ENCODE assay signal across 8 mouse cellular contexts in the genomic region with DNA sequence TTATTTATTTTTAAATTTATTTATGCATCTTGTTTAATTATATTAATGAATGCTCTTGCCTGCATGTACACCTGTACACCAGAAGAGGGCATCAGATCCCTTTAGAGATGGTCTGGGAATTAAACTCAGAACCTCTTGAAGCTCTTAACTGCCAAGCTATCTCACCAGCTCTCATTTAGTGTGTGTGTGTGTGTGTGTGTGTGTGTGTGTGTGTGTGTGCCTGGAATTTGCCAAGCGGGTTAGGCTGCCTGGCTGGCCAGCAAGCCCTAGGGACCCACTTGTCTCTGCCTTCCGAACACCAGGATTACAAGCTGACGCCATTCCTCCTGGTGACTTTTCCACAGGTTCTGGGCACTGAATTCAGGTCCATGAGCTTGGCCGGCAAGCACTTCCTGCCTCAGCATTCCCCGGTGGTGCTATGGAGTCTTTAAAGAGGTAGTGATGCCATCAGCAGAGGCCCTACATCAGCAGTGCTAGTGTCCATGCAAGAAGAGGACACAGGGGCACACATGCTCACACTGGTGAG. TPM values are rescaled to one million over a fixed set of nuclear protein-coding genes. Genes with fewer than 3 reads are reported as not detected.
DNase-seq lines count a peak whose midpoint lies in the region; ATAC-seq and TF ChIP-seq lines count a peak whose summit lies in the region.

No protein-coding gene starts in this region.

- H3K27ac ChIP-seq in heart, postnatal 0 days (ENCODE audit: low read depth): 0 out of 2 replicates have a peak overlapping the region, but pooled peaks have one; percentile 23
- no peak overlapping the region for H3K27ac ChIP-seq in limb, embryonic 15.5 days
- 0 out of 2 replicates have a peak overlapping the region, but pooled peaks have one; percentile 6 for H3K27ac ChIP-seq in midbrain, postnatal 0 days (ENCODE audit: low read depth, low read length)
- no peak overlapping the region for H3K27ac ChIP-seq in thymus, adult 2 months (ENCODE audit: control insufficient read depth, insufficient read depth, low read length)

- H3K4me1 ChIP-seq in heart, postnatal 0 days (ENCODE audit: control insufficient read depth, insufficient read depth): no peaks in the 10 kb centered on the region
- peaks cover 7% of the 10 kb centered on the region for H3K4me1 ChIP-seq in limb, embryonic 15.5 days
- no peaks in the 10 kb centered on the region; the same call in 1 of the 2 replicates for H3K4me1 ChIP-seq in midbrain, postnatal 0 days (ENCODE audit: insufficient read depth, low read length)
- H3K4me1 ChIP-seq in thymus, adult 2 months (replicated peaks; ENCODE audit: control insufficient read depth, insufficient read depth, low read length): peaks cover 6% of the 10 kb centered on the region

- ATAC-seq in heart, postnatal 0 days (ENCODE audit: insufficient read depth, low read depth): peak; percentile 68
- ATAC-seq in limb, embryonic 15.5 days (ENCODE audit: insufficient number of reproducible peaks, low FRiP score, low TSS enrichment, low read depth): no peak
- ATAC-seq in midbrain, postnatal 0 days (ENCODE audit: low FRiP score): peak; percentile 54; the same call in 1 of the 2 replicates

- H3K4me3 ChIP-seq in heart, postnatal 0 days (ENCODE audit: low read depth, low read length): peak overlapping the region; percentile 46
- H3K4me3 ChIP-seq in limb, embryonic 15.5 days: peak overlapping the region; percentile 35
- H3K4me3 ChIP-seq in midbrain, postnatal 0 days (ENCODE audit: low read depth, low read length): peak overlapping the region; percentile 33
- H3K4me3 ChIP-seq in thymus, adult 2 months (ENCODE audit: control insufficient read depth, insufficient read depth, low read length): no peak overlapping the region

- H3K27me3 ChIP-seq in heart, postnatal 0 days (ENCODE audit: control insufficient read depth, insufficient read depth, low read length): no peaks in the 10 kb centered on the region
- H3K27me3 ChIP-seq in limb, embryonic 15.5 days: no peaks in the 10 kb centered on the region
- no peaks in the 10 kb centered on the region for H3K27me3 ChIP-seq in midbrain, postnatal 0 days (ENCODE audit: insufficient read depth, low read length)
- H3K27me3 ChIP-seq in thymus, adult 2 months (ENCODE audit: control insufficient read depth, insufficient read depth, low read length): no peaks in the 10 kb centered on the region; the same call in 1 of the 2 replicates

- H3K4me2 ChIP-seq in heart, postnatal 0 days (ENCODE audit: low read depth, low read length): peak overlapping the region; percentile 71
- peak overlapping the region; percentile 48 for H3K4me2 ChIP-seq in limb, embryonic 15.5 days
- H3K4me2 ChIP-seq in midbrain, postnatal 0 days (ENCODE audit: low read depth, low read length, poor library complexity, severe bottlenecking): peak overlapping the region; percentile 52

- DNase-seq in kidney, adult 18-20 months: peak; percentile 9
- DNase-seq in kidney, postnatal 10 days: no peak
- peak; percentile 45 for DNase-seq in embryo, embryonic 10 days (ENCODE audit: low spot score)
- DNase-seq in heart, postnatal 0 days (ENCODE audit: low spot score): peak; percentile 53
- DNase-seq in midbrain, postnatal 0 days (ENCODE audit: low spot score): peak; percentile 61
- no peak for DNase-seq in frontal cortex, postnatal 10 days (ENCODE audit: low spot score in 2 of 2)
- DNase-seq in thymus, adult 2 months: no peak

- no peak for TF ChIP-seq POLR2A in thymus, adult 2 months (IDR thresholded peaks at IDR 0.05; ENCODE audit: control insufficient read depth, extremely low read depth, insufficient read depth, low read length, poor library complexity)

- no peaks in the 10 kb centered on the region for H3K9me3 ChIP-seq in heart, postnatal 0 days (replicated peaks; ENCODE audit: control insufficient read depth, low read length)
- no peaks in the 10 kb centered on the region for H3K9me3 ChIP-seq in limb, embryonic 15.5 days
- no peaks in the 10 kb centered on the region for H3K9me3 ChIP-seq in midbrain, postnatal 0 days (ENCODE audit: low read length)

- peak; percentile 69 for TF ChIP-seq CTCF in heart, postnatal 0 days (IDR thresholded peaks at IDR 0.05; ENCODE audit: low read depth)
- TF ChIP-seq CTCF in midbrain, postnatal 0 days (IDR thresholded peaks at IDR 0.05): peak; percentile 77
- no peak for TF ChIP-seq CTCF in thymus, adult 2 months (IDR thresholded peaks at IDR 0.05; ENCODE audit: borderline replicate concordance, control insufficient read depth, extremely low read depth, insufficient read depth, low read length, poor library complexity)

- H3K9ac ChIP-seq in heart, postnatal 0 days (replicated peaks; ENCODE audit: low read depth, low read length): no peak overlapping the region
- no peak overlapping the region for H3K9ac ChIP-seq in limb, embryonic 15.5 days
- H3K9ac ChIP-seq in midbrain, postnatal 0 days (replicated peaks; ENCODE audit: low read length, poor library complexity, severe bottlenecking): 0 out of 2 replicates have a peak overlapping the region, but pooled peaks have one; percentile 9

- no peaks in the 10 kb centered on the region for H3K36me3 ChIP-seq in heart, postnatal 0 days (replicated peaks; ENCODE audit: control insufficient read depth, insufficient read depth, low read length)
- H3K36me3 ChIP-seq in limb, embryonic 15.5 days: no peaks in the 10 kb centered on the region
- H3K36me3 ChIP-seq in midbrain, postnatal 0 days (ENCODE audit: insufficient read depth, low read length): no peaks in the 10 kb centered on the region
- H3K36me3 ChIP-seq in thymus, adult 2 months (ENCODE audit: control insufficient read depth, insufficient read depth, low read length): no peaks in the 10 kb centered on the region

- 28% methylated on average over 5 of the region's 5 CpGs for WGBS in heart, postnatal 0 days
- 29% methylated on average over 5 of the region's 5 CpGs for WGBS in limb, embryonic 15.5 days
- WGBS in midbrain, postnatal 0 days: 40% methylated on average over 5 of the region's 5 CpGs
- WGBS in thymus, adult 2 months: 54% methylated on average over 5 of the region's 5 CpGs

- no peak for TF ChIP-seq EP300 in heart, postnatal 0 days (IDR thresholded peaks at IDR 0.05; ENCODE audit: low read depth)

RNA-seq across cellular contexts. Expression of a gene that starts 8.4 kb away (rescaled TPM):
- 17.4 and 23.2 TPM in 2 replicates for total RNA-seq in heart, postnatal 0 days (2014; rRNA removed; ENCODE audit: low replicate concordance)
- 33.3 and 36.3 TPM in 2 replicates for polyA plus RNA-seq in heart, postnatal 0 days (2015; fragmentation: Nextera tagmentation; extraction: Ambion mirVana)
- 29.3 and 33.0 TPM in 2 replicates for polyA plus RNA-seq in limb, embryonic 15.5 days (2015; fragmentation: Nextera tagmentation; extraction: Ambion mirVana)
- 18.4 and 23.3 TPM in 2 replicates for total RNA-seq in midbrain, postnatal 0 days (2014; rRNA removed)
- 54.3 and 54.6 TPM in 2 replicates for polyA plus RNA-seq in midbrain, postnatal 0 days (2015; fragmentation: Nextera tagmentation; extraction: Ambion mirVana)
- 53.4 and 57.2 TPM in 2 replicates for polyA plus RNA-seq in thymus, adult 2 months (2012; rRNA removed)

RNA-seq across cellular contexts. Expression of a gene that starts 20.7 kb away (rescaled TPM):
- 99.7 and 100.0 TPM in 2 replicates for total RNA-seq in heart, postnatal 0 days (2014; rRNA removed; ENCODE audit: low replicate concordance)
- polyA plus RNA-seq in heart, postnatal 0 days (2015; fragmentation: Nextera tagmentation; extraction: Ambion mirVana): 22.6 and 23.2 TPM in 2 replicates
- polyA plus RNA-seq in limb, embryonic 15.5 days (2015; fragmentation: Nextera tagmentation; extraction: Ambion mirVana): 27.8 and 31.7 TPM in 2 replicates
- 183 and 185 TPM in 2 replicates for total RNA-seq in midbrain, postnatal 0 days (2014; rRNA removed)
- polyA plus RNA-seq in midbrain, postnatal 0 days (2015; fragmentation: Nextera tagmentation; extraction: Ambion mirVana): 51.4 and 62.5 TPM in 2 replicates
- polyA plus RNA-seq in thymus, adult 2 months (2012; rRNA removed): 169 and 254 TPM in 2 replicates

RNA-seq across cellular contexts. Expression of a gene that starts 35.7 kb away (rescaled TPM):
- 5.6 and 6.1 TPM in 2 replicates for total RNA-seq in heart, postnatal 0 days (2014; rRNA removed; ENCODE audit: low replicate concordance)
- polyA plus RNA-seq in heart, postnatal 0 days (2015; fragmentation: Nextera tagmentation; extraction: Ambion mirVana): 7.4 and 8.3 TPM in 2 replicates
- 2.8 and 3.7 TPM in 2 replicates for polyA plus RNA-seq in limb, embryonic 15.5 days (2015; fragmentation: Nextera tagmentation; extraction: Ambion mirVana)
- total RNA-seq in midbrain, postnatal 0 days (2014; rRNA removed): 11.0 and 13.4 TPM in 2 replicates
- polyA plus RNA-seq in midbrain, postnatal 0 days (2015; fragmentation: Nextera tagmentation; extraction: Ambion mirVana): 9.8 and 11.2 TPM in 2 replicates
- 1.9 and 2.0 TPM in 2 replicates for polyA plus RNA-seq in thymus, adult 2 months (2012; rRNA removed)

Comparison
In these comparisons a context has a peak if more than half of its experiments do, and no peak if none do; other contexts are left out.
1. DNase-seq: peak in kidney, adult 18-20 months (single experiment), embryo, embryonic 10 days (single experiment), heart, postnatal 0 days (single experiment) and midbrain, postnatal 0 days (single experiment); none in kidney, postnatal 10 days (single experiment), frontal cortex, postnatal 10 days (0 of 2) and thymus, adult 2 months (single experiment).
2. H3K27ac ChIP-seq: peak in heart, postnatal 0 days (single experiment) and midbrain, postnatal 0 days (single experiment); none in limb, embryonic 15.5 days (single experiment) and thymus, adult 2 months (single experiment).
3. Peak in every context shown above with its lines, with median percentiles within 50 percentile points of each other: H3K4me2 ChIP-seq.